Mouse (Mus musculus) liver, embryonic 13.5 days (tissue): ENCODE data around the gene Lrrc58. TPM values are rescaled to one million over a fixed set of nuclear protein-coding genes. Genes with fewer than 3 reads are reported as not detected.

Experiments
- ATAC-seq: fragments of 200-750 bp; cut with Nextera tagmentation; 2 replicates; pipeline ENCODE4 v1.8.0; 2017; ENCODE audit warnings: low read depth, mild to moderate bottlenecking, moderate number of reproducible peaks, moderate library complexity
- DNase-seq: peaks from one replicate; pipeline ENCODE4 v3.0.0; 2022
- H3K27ac ChIP-seq: fragments of 300-500 bp; sonication (generic); 2 replicates; pipeline ENCODE4 v1.5.1; 2015; ENCODE audit warnings: moderate library complexity, mild to moderate bottlenecking, inconsistent platforms
- H3K27me3 ChIP-seq: fragments of 300-500 bp; sonication (generic); 2 replicates; pipeline ENCODE4 v1.6.1; 2015; ENCODE audit warnings: mild to moderate bottlenecking, inconsistent platforms
- H3K36me3 ChIP-seq: fragments of 300-500 bp; sonication (generic); 2 replicates; pipeline ENCODE4 v1.6.1; 2015; ENCODE audit warnings: mild to moderate bottlenecking, inconsistent platforms
- H3K4me1 ChIP-seq: fragments of 300-500 bp; sonication (generic); replicated peaks from 2 replicates; pipeline ENCODE4 v1.6.1; 2015; ENCODE audit warnings: inconsistent platforms
- H3K4me2 ChIP-seq: fragments of 300-500 bp; sonication (generic); 2 replicates; pipeline ENCODE4 v1.6.1; 2015; ENCODE audit warnings: inconsistent platforms, mild to moderate bottlenecking, moderate library complexity
- H3K4me3 ChIP-seq: fragments of 300-500 bp; sonication (generic); replicated peaks from 2 replicates; pipeline ENCODE4 v1.5.1; 2015; ENCODE audit warnings: mild to moderate bottlenecking, inconsistent platforms
- H3K9ac ChIP-seq: fragments of 300-500 bp; sonication (generic); 2 replicates; pipeline ENCODE4 v1.6.1; 2015; ENCODE audit warnings: mild to moderate bottlenecking, inconsistent platforms
- H3K9me3 ChIP-seq: fragments of 300-500 bp; sonication (generic); replicated peaks from 2 replicates; pipeline ENCODE4 v1.6.1; 2016; ENCODE audit warnings: inconsistent platforms
- WGBS: fragments of 180-500 bp; shearing (Covaris S2); methylation state at CpG from one replicate; pipeline ENCODE4 v1.1.7; 2015; ENCODE audit not compliant: insufficient replicate concordance; 5-methylcytosine and 5-hydroxymethylcytosine counted together
- polyA plus RNA-seq: library from polyadenylated mRNA; unstranded; fragments of >200 nt; fragmentation: Nextera tagmentation; extraction: Ambion mirVana; gene quantifications from 2 replicates; pipeline ENCODE4 v1.2.1, GENCODE M21; 2015

Gene Lrrc58
- polyA plus RNA-seq, 1 experiment from 2014 or later, result 12.1 TPM

DNA sequence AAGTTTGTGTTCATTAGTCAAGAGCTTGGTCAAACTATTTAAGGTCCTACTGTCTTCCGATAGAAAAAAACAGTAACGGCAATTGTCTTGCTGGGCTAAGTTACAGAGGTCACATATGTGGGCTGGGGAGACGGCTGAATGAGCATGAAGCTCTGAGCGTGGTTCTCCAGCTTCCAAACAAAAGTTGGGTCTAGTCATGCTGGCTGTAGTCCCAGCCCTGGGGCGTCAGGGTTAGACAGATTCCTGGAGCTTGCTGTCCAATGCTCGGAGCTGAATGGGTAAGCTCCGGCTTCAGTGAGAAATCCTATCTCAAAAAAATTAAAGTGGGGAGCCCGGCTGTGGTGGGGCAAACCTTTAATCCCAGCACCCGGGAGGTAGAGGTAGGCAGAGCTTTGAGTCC lies 14.9 kb upstream of the Lrrc58 start:
- H3K4me1 ChIP-seq, result peaks cover 14% of the 10 kb centered on the region
- no peak overlapping the region for H3K4me3 ChIP-seq
- H3K9me3 ChIP-seq, result no peaks in the 10 kb centered on the region
- WGBS, result 70% methylated on average over 9 of the region's 9 CpGs
- no peak overlapping the region for H3K4me2 ChIP-seq
- no peak overlapping the region for H3K9ac ChIP-seq
- H3K36me3 ChIP-seq, result no peaks in the 10 kb centered on the region
- ATAC-seq (no peak), DNase-seq (no peak)
- H3K27me3 ChIP-seq, result no peaks in the 10 kb centered on the region
- H3K27ac ChIP-seq, result no peak overlapping the region

DNA sequence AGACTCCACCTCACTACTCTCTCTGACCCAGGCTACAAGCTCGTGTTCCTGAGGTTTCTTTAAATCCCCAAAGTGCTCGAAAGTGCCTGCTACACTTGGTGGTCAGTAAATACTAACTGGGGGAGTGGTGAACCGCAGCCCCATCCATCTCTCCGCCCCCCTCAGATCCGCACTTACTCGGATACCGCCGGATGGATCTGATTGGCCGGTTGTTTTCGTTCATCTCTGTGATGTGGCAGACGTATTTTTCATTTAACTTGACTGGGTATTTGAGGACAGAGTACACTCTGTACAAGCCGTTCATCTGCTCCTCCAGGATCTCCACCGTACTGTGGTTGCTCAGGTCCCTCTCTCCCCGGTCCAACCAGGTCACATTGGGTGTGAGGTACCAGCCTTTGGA lies 14.1 kb upstream of the Lrrc58 start:
- ATAC-seq (no peak), DNase-seq (no peak)
- no peak overlapping the region for H3K4me3 ChIP-seq
- H3K4me2 ChIP-seq, result no peak overlapping the region
- 62% methylated on average over 14 of the region's 14 CpGs for WGBS
- H3K36me3 ChIP-seq, result no peaks in the 10 kb centered on the region
- no peak overlapping the region for H3K9ac ChIP-seq
- H3K4me1 ChIP-seq, result peaks cover 14% of the 10 kb centered on the region
- H3K9me3 ChIP-seq, result no peaks in the 10 kb centered on the region
- H3K27ac ChIP-seq, result no peak overlapping the region
- no peaks in the 10 kb centered on the region for H3K27me3 ChIP-seq

DNA sequence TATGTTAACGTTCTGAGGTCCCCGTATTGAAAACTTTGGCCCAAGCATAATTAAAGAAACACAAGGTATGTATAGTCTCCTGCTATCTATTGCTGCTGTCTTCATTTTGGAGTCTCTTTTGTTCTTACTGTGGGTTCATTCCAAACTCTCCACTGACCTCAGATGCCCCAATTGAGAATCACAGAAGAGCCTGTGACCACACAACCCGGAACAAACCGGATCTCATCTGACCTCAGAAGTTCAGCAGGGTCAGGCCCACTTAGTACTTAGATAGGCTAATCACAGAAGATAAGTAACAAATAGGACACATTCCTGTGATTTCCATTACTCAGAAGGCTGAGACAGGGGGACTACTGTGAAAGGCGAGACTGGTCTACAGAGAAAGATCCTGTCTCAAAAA lies 13.6 kb upstream of the Lrrc58 start:
- no peaks in the 10 kb centered on the region for H3K27me3 ChIP-seq
- H3K27ac ChIP-seq, result no peak overlapping the region
- peaks cover 14% of the 10 kb centered on the region for H3K4me1 ChIP-seq
- no peaks in the 10 kb centered on the region for H3K36me3 ChIP-seq
- H3K4me2 ChIP-seq, result no peak overlapping the region
- H3K9ac ChIP-seq, result no peak overlapping the region
- DNase-seq (no peak), ATAC-seq (no peak)
- WGBS, result 43% methylated on average over 5 of the region's 5 CpGs
- H3K4me3 ChIP-seq, result no peak overlapping the region
- H3K9me3 ChIP-seq, result no peaks in the 10 kb centered on the region

DNA sequence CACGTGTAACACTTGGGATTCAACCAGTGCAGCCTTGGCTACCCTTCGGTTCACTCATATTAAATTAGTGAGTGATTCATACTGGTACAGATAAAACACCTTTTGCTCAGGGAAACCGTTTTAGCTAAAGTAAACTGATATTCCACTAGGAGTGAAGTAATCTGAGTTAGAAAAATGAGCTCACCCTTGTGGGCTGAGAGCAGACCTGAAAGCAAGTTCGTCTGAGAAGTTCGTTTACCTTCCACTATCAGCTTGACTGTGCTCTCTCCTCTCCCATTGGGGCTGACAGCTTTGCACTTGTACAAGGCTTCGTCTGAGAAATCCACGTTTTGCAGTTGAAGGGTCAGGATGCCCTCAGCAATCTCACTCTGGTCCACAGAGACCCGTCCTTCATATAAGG lies 12.6 kb upstream of the Lrrc58 start:
- peaks cover 14% of the 10 kb centered on the region for H3K4me1 ChIP-seq
- H3K27me3 ChIP-seq, result no peaks in the 10 kb centered on the region
- WGBS, result 59% methylated on average over 8 of the region's 8 CpGs
- no peak overlapping the region for H3K9ac ChIP-seq
- H3K4me2 ChIP-seq, result no peak overlapping the region
- no peaks in the 10 kb centered on the region for H3K36me3 ChIP-seq
- DNase-seq (no peak), ATAC-seq (no peak)
- no peak overlapping the region for H3K27ac ChIP-seq
- no peak overlapping the region for H3K4me3 ChIP-seq
- no peaks in the 10 kb centered on the region for H3K9me3 ChIP-seq

DNA sequence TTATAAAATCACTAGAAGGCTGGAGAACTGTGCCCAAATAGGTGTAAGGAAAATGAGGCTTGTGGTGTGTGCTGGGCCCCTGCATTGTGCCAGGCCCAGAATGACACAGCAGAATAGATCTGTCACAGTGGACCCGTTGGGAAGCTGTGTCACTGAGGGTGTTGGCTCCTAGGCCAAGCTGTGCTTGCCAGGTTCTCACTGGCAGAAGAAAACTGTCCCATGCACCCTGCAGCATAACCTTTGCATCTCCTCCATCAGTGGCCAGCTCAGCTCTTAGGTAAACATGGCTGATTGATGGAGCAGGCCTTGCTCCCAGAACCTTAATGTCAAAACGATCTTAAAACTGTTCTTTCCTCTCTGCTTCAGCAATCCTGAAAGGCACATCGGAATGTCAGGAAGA lies 11.9 kb upstream of the Lrrc58 start:
- ATAC-seq (peak; percentile 53), DNase-seq (no peak)
- Histone ChIP-seq H3K27me3 (no peaks in the 10 kb centered on the region), H3K36me3 (no peaks in the 10 kb centered on the region), H3K4me2 (no peak overlapping the region), H3K4me3 (no peak overlapping the region), H3K27ac (no peak overlapping the region), H3K4me1 (peaks cover 14% of the 10 kb centered on the region), H3K9ac (no peak overlapping the region), H3K9me3 (no peaks in the 10 kb centered on the region)
- 36% methylated on average over 3 of the region's 3 CpGs for WGBS

DNA sequence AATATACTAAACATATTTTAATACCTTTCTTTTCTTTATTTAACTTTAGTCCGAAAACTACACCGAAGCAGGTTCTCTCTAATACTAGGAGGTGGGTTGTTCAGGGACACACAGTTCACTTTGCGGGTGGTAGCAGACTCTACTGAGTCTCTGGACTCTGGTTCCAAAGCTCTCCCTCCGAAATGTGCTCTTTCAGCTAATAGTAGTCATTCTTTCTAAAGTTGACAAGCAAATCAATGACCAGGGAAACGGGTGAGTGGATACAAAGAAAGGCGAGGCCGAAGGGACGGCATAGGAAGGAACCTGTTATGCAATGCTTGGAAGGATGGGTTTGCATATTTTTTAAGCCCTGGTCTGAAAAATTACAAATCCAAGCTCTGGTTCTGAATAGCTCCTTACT lies 10.7 kb upstream of the Lrrc58 start:
- Histone ChIP-seq H3K9me3 (no peaks in the 10 kb centered on the region), H3K4me3 (no peak overlapping the region), H3K27me3 (no peaks in the 10 kb centered on the region), H3K4me2 (no peak overlapping the region), H3K9ac (no peak overlapping the region), H3K4me1 (peaks cover 11% of the 10 kb centered on the region), H3K36me3 (no peaks in the 10 kb centered on the region), H3K27ac (no peak overlapping the region)
- 57% methylated on average over 8 of the region's 8 CpGs for WGBS
- no peak for ATAC-seq
- DNase-seq, result no peak

DNA sequence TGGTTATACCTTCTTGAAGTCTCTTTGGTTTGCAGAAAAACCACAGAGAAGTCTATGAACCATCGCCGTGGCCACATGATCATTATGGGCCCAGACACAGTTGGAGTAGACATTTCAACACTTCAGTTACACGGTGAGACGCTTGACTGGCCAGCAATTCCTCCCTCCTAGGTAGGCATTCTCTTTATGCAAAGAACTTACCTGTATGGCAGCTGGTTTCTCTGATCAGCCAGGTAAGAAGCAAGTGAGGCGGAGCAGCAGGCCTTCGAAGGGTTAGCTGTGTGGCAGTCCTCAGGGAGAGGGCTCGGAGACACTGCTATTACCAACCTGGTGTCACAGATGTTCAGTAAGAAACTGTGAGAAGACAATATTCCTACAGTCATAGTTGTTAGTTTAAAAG lies 8.0 kb upstream of the Lrrc58 start:
- no peak overlapping the region for H3K9ac ChIP-seq
- ATAC-seq (no peak), DNase-seq (no peak)
- no peak overlapping the region for H3K4me2 ChIP-seq
- H3K36me3 ChIP-seq, result no peaks in the 10 kb centered on the region
- WGBS, result 69% methylated on average over 7 of the region's 7 CpGs
- H3K27me3 ChIP-seq, result no peaks in the 10 kb centered on the region
- H3K4me1 ChIP-seq, result peaks cover 8% of the 10 kb centered on the region
- no peak overlapping the region for H3K4me3 ChIP-seq
- H3K9me3 ChIP-seq, result no peaks in the 10 kb centered on the region
- H3K27ac ChIP-seq, result no peak overlapping the region

DNA sequence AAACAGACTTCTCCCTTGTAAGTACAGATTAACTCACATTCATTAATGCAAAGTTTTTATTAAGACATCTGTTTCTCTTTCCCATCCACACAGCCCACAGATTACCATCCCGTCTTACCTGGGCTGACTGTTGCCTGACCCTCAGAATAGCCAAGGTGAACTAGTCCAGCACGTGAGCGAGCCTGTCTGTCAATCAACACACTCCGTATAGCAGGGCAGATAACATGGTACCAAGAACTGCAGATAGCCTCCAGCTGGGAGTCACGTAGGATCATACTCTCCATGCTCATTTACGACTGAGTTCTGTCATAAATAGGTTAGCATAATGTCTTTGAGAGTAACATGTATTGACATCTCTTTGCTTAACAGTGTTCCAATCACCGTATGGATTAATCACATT lies 7.2 kb upstream of the Lrrc58 start, which contains the start of gene Gm36028:
Gene Gm36028 (minus strand): TSS at position 118 of the 400 bp plus-strand sequence.
- Histone ChIP-seq H3K27ac (no peak within 1 kb of the TSS), H3K4me3 (no peak within 1 kb of the TSS), H3K36me3 (no peaks in the 10 kb centered on the region), H3K9ac (no peak within 1 kb of the TSS), H3K27me3 (no peaks in the 10 kb centered on the region), H3K4me1 (peaks cover 5% of the 10 kb centered on the region), H3K4me2 (no peak within 1 kb of the TSS), H3K9me3 (no peaks in the 10 kb centered on the region)
- no peak for ATAC-seq
- no peak for DNase-seq
- 63% methylated on average over 7 of the region's 7 CpGs for WGBS

DNA sequence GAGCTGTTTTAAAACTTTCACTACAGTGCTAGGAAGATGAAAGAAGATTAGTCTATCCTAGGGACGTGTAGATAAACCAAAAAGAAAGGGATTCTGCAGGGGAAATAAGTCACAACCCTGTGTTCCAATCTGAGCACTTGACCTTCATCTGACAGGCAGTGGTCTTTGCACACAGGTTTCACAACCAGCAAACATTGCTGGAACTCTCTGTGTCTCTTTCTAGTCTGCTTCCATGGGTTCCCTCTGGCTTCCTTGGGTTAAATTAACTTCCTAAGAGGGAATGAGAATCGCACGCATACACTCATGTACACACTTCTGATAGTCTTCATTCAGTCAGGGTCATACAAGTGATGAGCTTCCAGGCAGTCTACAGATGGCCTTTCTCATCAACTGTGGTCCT lies 4.3 kb upstream of the Lrrc58 start:
- Histone ChIP-seq H3K4me2 (no peak overlapping the region), H3K4me3 (no peak overlapping the region), H3K9me3 (no peaks in the 10 kb centered on the region), H3K4me1 (peaks cover 8% of the 10 kb centered on the region), H3K9ac (no peak overlapping the region), H3K27ac (peak overlapping the region; percentile 40; the same call in 1 of the 2 replicates), H3K36me3 (no peaks in the 10 kb centered on the region), H3K27me3 (no peaks in the 10 kb centered on the region)
- ATAC-seq (no peak), DNase-seq (no peak)
- WGBS, result 57% methylated on average over 3 of the region's 3 CpGs

DNA sequence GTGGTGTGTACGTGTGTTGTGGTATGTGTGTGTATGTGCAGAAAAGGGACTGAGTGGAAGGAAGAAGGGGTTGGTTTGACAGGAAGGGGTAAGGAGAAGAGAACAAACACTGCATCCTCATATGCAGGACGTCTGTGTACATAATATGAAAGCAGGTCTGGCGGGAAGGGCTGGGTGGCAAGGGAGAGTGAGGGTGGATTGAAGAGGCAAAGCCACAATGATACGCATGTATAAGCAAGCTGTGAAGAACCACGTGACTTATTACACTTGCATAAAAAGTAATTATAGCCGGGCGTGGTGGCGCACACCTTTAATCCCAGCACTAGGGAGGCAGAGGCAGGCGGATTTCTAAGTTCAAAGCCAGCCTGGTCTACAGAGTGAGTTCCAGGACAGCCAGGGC lies 2.3 kb upstream of the Lrrc58 start:
- Histone ChIP-seq H3K27ac (no peak overlapping the region), H3K9me3 (no peaks in the 10 kb centered on the region), H3K4me3 (no peak overlapping the region), H3K27me3 (no peaks in the 10 kb centered on the region), H3K36me3 (no peaks in the 10 kb centered on the region), H3K9ac (no peak overlapping the region), H3K4me1 (peaks cover 24% of the 10 kb centered on the region), H3K4me2 (no peak overlapping the region)
- 72% methylated on average over 9 of the region's 9 CpGs for WGBS
- ATAC-seq, result no peak
- DNase-seq, result no peak

DNA sequence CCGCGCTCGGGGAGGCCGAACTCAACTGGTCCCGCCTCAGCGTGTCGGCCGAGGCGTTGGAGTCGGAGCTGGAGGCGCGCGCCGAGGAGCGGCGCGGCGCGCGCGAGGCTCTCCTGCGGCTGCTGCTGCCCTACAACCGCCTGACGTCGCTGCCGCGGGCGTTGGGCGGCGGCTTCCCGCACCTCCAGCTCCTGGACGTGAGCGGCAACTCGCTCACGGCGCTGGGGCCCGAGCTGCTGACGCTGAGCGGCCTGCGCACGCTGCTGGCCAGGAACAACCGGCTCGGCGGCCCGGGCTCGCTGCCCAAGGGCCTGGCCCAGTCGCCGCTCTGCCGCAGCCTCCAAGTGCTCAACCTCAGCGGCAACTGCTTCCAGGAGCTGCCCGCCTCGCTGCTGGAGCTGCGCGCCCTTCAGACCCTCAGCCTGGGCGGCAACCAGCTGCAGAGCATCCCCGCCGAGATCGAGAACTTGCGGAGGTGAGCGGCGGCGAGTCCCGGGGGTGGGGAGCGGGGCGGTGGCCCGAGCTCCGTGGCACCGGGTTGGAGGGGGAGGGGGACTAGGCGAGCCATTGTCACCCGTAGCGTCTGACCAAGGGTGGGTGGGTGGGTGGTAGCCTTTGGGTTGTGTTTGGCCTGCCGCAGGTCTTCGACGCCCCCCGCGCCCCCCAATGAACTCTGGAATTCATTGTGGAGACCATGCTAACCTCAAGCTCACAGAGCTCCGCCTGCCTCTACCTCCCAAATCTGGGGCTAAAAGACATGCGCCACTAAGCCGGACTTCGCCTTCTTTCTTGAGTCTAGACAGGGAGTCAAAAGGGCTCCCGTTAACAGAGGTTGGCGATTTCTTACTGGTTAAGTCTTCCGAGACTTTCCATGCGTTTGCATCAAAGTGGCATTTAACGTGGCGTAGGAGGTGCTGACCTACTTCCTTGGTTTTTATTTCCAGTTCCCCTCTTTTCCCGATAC lies 599 bp downstream of the Lrrc58 start:
- H3K4me1 ChIP-seq, result peaks cover 32% of the 10 kb centered on the region
- H3K27ac ChIP-seq, result peak overlapping the region; percentile 88
- H3K9me3 ChIP-seq, result no peaks in the 10 kb centered on the region
- peak overlapping the region; percentile 87 for H3K4me3 ChIP-seq
- WGBS, result under 1% methylated on average over 87 of the region's 87 CpGs
- peaks cover 2% of the 10 kb centered on the region; the same call in 1 of the 2 replicates for H3K36me3 ChIP-seq
- H3K27me3 ChIP-seq, result no peaks in the 10 kb centered on the region
- peak overlapping the region; percentile 90 for H3K9ac ChIP-seq
- DNase-seq (peak; percentile 38), ATAC-seq (peak; percentile 65)
- peak overlapping the region; percentile 88 for H3K4me2 ChIP-seq
